15 mouse cellular contexts compared by ENCODE assay signal in the genomic region with DNA sequence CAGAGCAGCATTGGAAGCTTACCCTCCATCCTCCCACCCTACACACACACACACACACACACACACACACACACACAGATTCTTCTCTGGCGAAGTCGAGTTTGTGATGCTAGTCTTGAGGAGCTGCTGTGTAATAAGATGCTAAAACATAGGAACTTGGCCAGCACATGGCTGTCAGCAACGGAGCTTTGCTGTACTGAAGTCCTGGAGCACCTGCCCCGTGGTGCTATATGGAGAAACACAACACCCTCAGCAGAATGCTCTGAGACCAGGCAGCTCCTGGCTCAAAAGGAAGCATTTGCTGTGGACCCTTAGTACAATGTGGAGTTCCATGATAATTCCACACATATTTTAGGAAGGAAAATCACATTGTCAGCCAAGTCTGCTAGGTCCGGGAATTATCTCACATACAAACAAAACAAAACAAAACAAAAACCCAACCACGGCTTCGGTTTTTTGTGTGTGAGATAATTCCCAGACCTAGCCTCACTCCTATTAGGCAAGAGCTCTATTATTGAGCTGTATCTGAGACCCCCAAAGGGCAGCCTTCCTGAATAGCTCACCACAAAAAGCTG. TPM values are rescaled to one million over a fixed set of nuclear protein-coding genes. Genes with fewer than 3 reads are reported as not detected.
DNase-seq lines count a peak whose midpoint lies in the region; ATAC-seq and TF ChIP-seq lines count a peak whose summit lies in the region.
"Had no signal": no experiment of that assay in that cellular context is flagged by ENCODE, and none has a peak within 500 bp of the region (broad histone marks: within the 10 kb centered on the region; RNA-seq: fewer than 3 reads in every experiment).

No protein-coding gene starts in this region.

- H3K27me3 ChIP-seq in forebrain, embryonic 13.5 days = no peaks in the 10 kb centered on the region
- H3K27me3 ChIP-seq in forebrain, embryonic 16.5 days (replicated peaks; ENCODE audit: control insufficient read depth, insufficient read depth, low read length) = no peaks in the 10 kb centered on the region
- H3K27me3 ChIP-seq in heart, embryonic 16.5 days (ENCODE audit: control insufficient read depth, insufficient read depth, low read length) = no peaks in the 10 kb centered on the region
- H3K27me3 ChIP-seq: liver, embryonic 15.5 days had no signal

- 46% methylated on average over 7 of the region's 7 CpGs for WGBS in forebrain, embryonic 13.5 days
- 33% methylated on average over 7 of the region's 7 CpGs for WGBS in forebrain, embryonic 16.5 days
- 38% methylated on average over 7 of the region's 7 CpGs for WGBS in bone marrow, adult 2 months
- WGBS in heart, embryonic 16.5 days = 44% methylated on average over 7 of the region's 7 CpGs

- H3K4me2 ChIP-seq in forebrain, embryonic 13.5 days = no peak overlapping the region
- no peak overlapping the region for H3K4me2 ChIP-seq in forebrain, embryonic 16.5 days (ENCODE audit: low read length)
- H3K4me2 ChIP-seq in heart, embryonic 16.5 days (ENCODE audit: low read depth, low read length) = no peak overlapping the region

- TF ChIP-seq CTCF in left cerebral cortex, adult 2 months (IDR thresholded peaks at IDR 0.05) = no peak
- TF ChIP-seq CTCF in bone marrow, adult 2 months (IDR thresholded peaks at IDR 0.05; ENCODE audit: control insufficient read depth, insufficient read depth, low read length) = no peak

- H3K27ac ChIP-seq in forebrain, embryonic 13.5 days = peak overlapping the region; percentile 65; the same call in 1 of the 2 replicates
- H3K27ac ChIP-seq in forebrain, embryonic 16.5 days (ENCODE audit: low read length) = no peak overlapping the region
- H3K27ac ChIP-seq in left cerebral cortex, adult 2 months = peak overlapping the region; percentile 93
- H3K27ac ChIP-seq in bone marrow, adult 2 months (ENCODE audit: control insufficient read depth, insufficient read depth, low read depth, low read length, poor library complexity) = peak overlapping the region; percentile 12
- peak overlapping the region; percentile 73 for H3K27ac ChIP-seq in heart, embryonic 16.5 days (ENCODE audit: low read length)

- TF ChIP-seq POLR2A in bone marrow, adult 2 months (IDR thresholded peaks at IDR 0.05; ENCODE audit: borderline replicate concordance, control insufficient read depth, low read depth, low read length) = no peak

- H3K9ac ChIP-seq in forebrain, embryonic 13.5 days = no peak overlapping the region
- H3K9ac ChIP-seq in forebrain, embryonic 16.5 days (replicated peaks; ENCODE audit: low read depth, low read length) = no peak overlapping the region
- no peak overlapping the region for H3K9ac ChIP-seq in heart, embryonic 16.5 days (ENCODE audit: low read length)
- H3K9ac ChIP-seq: liver, embryonic 15.5 days had no signal

- H3K4me3 ChIP-seq in forebrain, embryonic 13.5 days = no peak overlapping the region
- no peak overlapping the region for H3K4me3 ChIP-seq in forebrain, embryonic 16.5 days (replicated peaks; ENCODE audit: low read length)
- H3K4me3 ChIP-seq in left cerebral cortex, adult 2 months = no peak overlapping the region
- H3K4me3 ChIP-seq in bone marrow, adult 2 months (replicated peaks; ENCODE audit: control insufficient read depth, low read depth, low read length) = no peak overlapping the region
- H3K4me3 ChIP-seq in heart, embryonic 16.5 days (ENCODE audit: low read length) = no peak overlapping the region
- H3K4me3 ChIP-seq: liver, embryonic 15.5 days had no signal

- peaks cover 27% of the 10 kb centered on the region for H3K4me1 ChIP-seq in forebrain, embryonic 13.5 days
- peaks cover 23% of the 10 kb centered on the region for H3K4me1 ChIP-seq in forebrain, embryonic 16.5 days (replicated peaks; ENCODE audit: control insufficient read depth, insufficient read depth, low read length)
- peaks cover 5% of the 10 kb centered on the region for H3K4me1 ChIP-seq in bone marrow, adult 2 months (ENCODE audit: control insufficient read depth, insufficient read depth, low read length)
- H3K4me1 ChIP-seq in heart, embryonic 16.5 days (ENCODE audit: control insufficient read depth, insufficient read depth, low read length) = peaks cover 37% of the 10 kb centered on the region

- no peak for DNase-seq in left cerebral cortex, adult 2 months (ENCODE audit: extremely low spot score in 1 of 2, low spot score in 2 of 2)
- no peak for DNase-seq in left cerebral cortex, adult 9 months (ENCODE audit: low spot score in 2 of 2)
- DNase-seq in embryo, embryonic 10.5 days (ENCODE audit: low spot score) = no peak
- no peak for DNase-seq in frontal cortex, postnatal 25 days (ENCODE audit: low spot score in 2 of 2)
- DNase-seq: adrenal gland, adult 2 months; B cell, adult 2 months; cerebellum, adult 18-20 months; kidney, postnatal 10 days; midbrain, embryonic 14.5 days; thymus, adult 18-20 months had no signal

- intact Hi-C loops in left cerebral cortex, adult 2 months (cut with DNase I) = no loop called here

- no peak for ATAC-seq in forebrain, embryonic 13.5 days
- ATAC-seq in forebrain, embryonic 16.5 days = no peak
- ATAC-seq in heart, embryonic 16.5 days (replicated peaks; ENCODE audit: extremely low read depth, insufficient read depth, low FRiP score) = no peak

- no peaks in the 10 kb centered on the region for H3K36me3 ChIP-seq in forebrain, embryonic 13.5 days (ENCODE audit: poor library complexity, severe bottlenecking)
- no peaks in the 10 kb centered on the region for H3K36me3 ChIP-seq in forebrain, embryonic 16.5 days (ENCODE audit: control insufficient read depth, insufficient read depth)
- H3K36me3 ChIP-seq in heart, embryonic 16.5 days (ENCODE audit: control insufficient read depth, insufficient read depth) = no peaks in the 10 kb centered on the region
- H3K36me3 ChIP-seq: liver, embryonic 15.5 days had no signal

- H3K9me3 ChIP-seq in forebrain, embryonic 13.5 days (replicated peaks) = no peaks in the 10 kb centered on the region; the same call in 1 of the 2 replicates
- H3K9me3 ChIP-seq in forebrain, embryonic 16.5 days (ENCODE audit: control insufficient read depth, low read length) = no peaks in the 10 kb centered on the region
- H3K9me3 ChIP-seq in heart, embryonic 16.5 days (replicated peaks; ENCODE audit: control insufficient read depth, low read length) = 0 out of 2 replicates have a peak, but pooled peaks cover 5% of the 10 kb centered on the region
- H3K9me3 ChIP-seq: liver, embryonic 15.5 days had no signal

RNA-seq across cellular contexts. Expression of gene Mcur1, which starts 36.0 kb away (rescaled TPM):
- 9.3 and 9.6 TPM in 2 replicates for polyA plus RNA-seq in forebrain, embryonic 13.5 days (2015; fragmentation: Nextera tagmentation; extraction: Ambion mirVana)
- polyA plus RNA-seq in forebrain, embryonic 16.5 days (2015; fragmentation: Nextera tagmentation; extraction: Ambion mirVana) = 6.9 TPM in 2 replicates
- 10 to 100 TPM; 15.8 to 17.8 TPM for total RNA-seq in left cerebral cortex, adult 2 months (2021)
- 11.4 and 13.5 TPM in 2 replicates for polyA plus RNA-seq in bone marrow, adult 2 months (2011; ENCODE audit: insufficient read depth, insufficient read length, low replicate concordance, missing spikeins)
- polyA plus RNA-seq in heart, embryonic 16.5 days (2015; fragmentation: Nextera tagmentation; extraction: Ambion mirVana) = 14.7 and 16.9 TPM in 2 replicates

RNA-seq across cellular contexts. Expression of gene Ranbp9, which starts 42.9 kb away (rescaled TPM):
- 12.4 and 12.7 TPM in 2 replicates for polyA plus RNA-seq in forebrain, embryonic 13.5 days (2015; fragmentation: Nextera tagmentation; extraction: Ambion mirVana)
- 11.9 and 12.1 TPM in 2 replicates for polyA plus RNA-seq in forebrain, embryonic 16.5 days (2015; fragmentation: Nextera tagmentation; extraction: Ambion mirVana)
- total RNA-seq in left cerebral cortex, adult 2 months (2021) = 100 to 1,000 TPM; 102 to 105 TPM
- polyA plus RNA-seq in bone marrow, adult 2 months (2011; ENCODE audit: insufficient read depth, insufficient read length, low replicate concordance, missing spikeins) = 13.0 and 16.7 TPM in 2 replicates
- 8.0 and 8.1 TPM in 2 replicates for polyA plus RNA-seq in heart, embryonic 16.5 days (2015; fragmentation: Nextera tagmentation; extraction: Ambion mirVana)
